Mouse (Mus musculus): ENCODE measurements around the gene Lcp1.

GRCm38 (mm10) chr14:75242087-75242486, 111.2 kb downstream of the Lcp1 start, which contains the start of gene Cpb2:
- no peak for TF ChIP-seq CTCF (IDR thresholded peaks at IDR 0.05; ENCODE audit: extremely low read depth, insufficient read depth, low read length)
- no peak for TF ChIP-seq POLR2A (IDR thresholded peaks at IDR 0.05; ENCODE audit: extremely low read depth, insufficient read depth, low read length)

Measured in cortical plate, adult 2 months (tissue).